Mouse (Mus musculus) macrophage (primary cell): ENCODE data around the gene Acvr1. TPM values are rescaled to one million over a fixed set of nuclear protein-coding genes. Genes with fewer than 3 reads are reported as not detected.

Experiments used
- H3K27ac ChIP-seq: fragments of 350-480 bp; formaldehyde crosslinking; 2 replicates; pipeline ENCODE4 v1.9.0; 2021
- H3K36me3 ChIP-seq: fragments of 350-480 bp; formaldehyde crosslinking; 2 replicates; pipeline ENCODE4 v1.9.0; 2021; ENCODE audit errors: inconsistent target
- H3K4me3 ChIP-seq: fragments of 350-480 bp; formaldehyde crosslinking; 2 replicates; pipeline ENCODE4 v1.9.0; 2021; ENCODE audit errors: inconsistent target
- H3K79me2 ChIP-seq: fragments of 350-480 bp; formaldehyde crosslinking; 2 replicates; pipeline ENCODE4 v1.9.0; 2021; ENCODE audit errors: inconsistent target
- WGBS: methylation state at CpG from one replicate; pipeline ENCODE4 v1.1.7; 2026; ENCODE audit warnings: inconsistent platforms; ENCODE audit not compliant: missing documents; 5-methylcytosine and 5-hydroxymethylcytosine counted together
- polyA plus RNA-seq: library from polyadenylated mRNA; stranded (reverse); fragments of 250-400 nt; gene quantifications from 3 replicates; pipeline ENCODE4 v1.2.4, GENCODE M21; 2018; ENCODE audit warnings: inconsistent platforms

Acvr1 gene
- polyA plus RNA-seq, 1 experiment from 2014 or later: 10.7 TPM

DNA sequence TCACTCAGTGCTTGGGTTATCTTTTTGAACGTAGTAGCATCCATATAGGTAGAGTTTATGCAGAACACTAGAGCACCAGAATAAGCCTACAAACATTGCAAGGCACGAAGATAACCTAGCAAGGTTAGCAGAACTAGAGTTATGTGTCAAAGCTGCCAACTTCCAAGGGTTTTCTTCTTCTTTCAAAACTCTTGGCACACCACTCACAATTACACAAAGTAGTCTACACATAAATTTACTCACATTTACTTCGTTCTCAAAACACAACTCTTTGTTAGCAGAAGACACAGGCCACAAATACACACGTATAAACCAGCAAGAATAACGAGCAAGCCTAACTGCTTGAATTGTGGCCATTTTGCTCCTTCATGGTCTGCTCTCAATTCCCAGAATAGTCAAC lies 23.7 kb downstream of the Acvr1 start:
- WGBS: 96% methylated on average over 5 of the region's 5 CpGs
- Histone ChIP-seq H3K79me2 (peaks cover 100% of the 10 kb centered on the region), H3K4me3 (no peak overlapping the region), H3K27ac (no peak overlapping the region), H3K36me3 (no peaks in the 10 kb centered on the region)

DNA sequence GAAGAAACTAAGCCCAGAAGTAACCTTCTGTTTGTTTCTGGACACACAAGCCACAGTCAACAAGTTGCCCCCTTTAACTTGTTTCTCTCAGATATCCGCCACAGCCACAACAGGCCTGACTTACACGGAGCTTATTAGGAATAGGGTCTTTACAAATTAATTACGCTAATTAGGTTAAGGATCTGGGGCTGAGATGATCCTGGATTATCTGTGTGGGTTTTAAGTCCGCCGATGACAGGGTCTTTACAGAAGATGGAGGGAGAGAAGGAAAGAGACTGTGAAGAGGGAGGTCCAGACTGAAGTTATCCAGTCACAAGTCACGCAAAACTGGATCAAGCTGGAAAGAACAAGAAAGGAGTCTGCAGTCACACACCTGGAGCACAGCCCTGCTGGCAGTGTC lies 28.8 kb downstream of the Acvr1 start:
- WGBS: 97% methylated on average over 6 of the region's 6 CpGs
- H3K79me2 ChIP-seq: peaks cover 49% of the 10 kb centered on the region
- H3K36me3 ChIP-seq: no peaks in the 10 kb centered on the region
- H3K27ac ChIP-seq: no peak overlapping the region
- H3K4me3 ChIP-seq: no peak overlapping the region

DNA sequence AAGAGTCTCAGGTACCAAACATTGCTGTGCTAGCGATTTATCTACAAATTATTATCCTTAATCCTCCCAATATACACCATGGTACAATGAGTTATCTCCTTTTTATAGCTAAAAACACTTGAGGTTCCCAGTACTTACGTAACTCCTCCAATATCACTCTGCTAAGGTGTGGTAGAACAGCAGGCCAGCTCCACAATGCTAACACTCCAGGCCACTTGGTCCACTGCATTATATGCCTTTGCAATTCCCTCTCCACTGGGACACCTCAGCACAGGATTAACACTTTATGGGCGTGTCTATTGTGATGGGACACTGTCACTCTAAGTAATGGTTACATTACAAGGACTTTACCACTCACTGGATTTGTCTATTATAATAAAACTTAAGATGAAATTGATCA lies 30.2 kb downstream of the Acvr1 start:
- Histone ChIP-seq H3K27ac (no peak overlapping the region), H3K36me3 (no peaks in the 10 kb centered on the region), H3K79me2 (peaks cover 47% of the 10 kb centered on the region), H3K4me3 (no peak overlapping the region)
- 84% methylated on average over 3 of the region's 3 CpGs for WGBS

DNA sequence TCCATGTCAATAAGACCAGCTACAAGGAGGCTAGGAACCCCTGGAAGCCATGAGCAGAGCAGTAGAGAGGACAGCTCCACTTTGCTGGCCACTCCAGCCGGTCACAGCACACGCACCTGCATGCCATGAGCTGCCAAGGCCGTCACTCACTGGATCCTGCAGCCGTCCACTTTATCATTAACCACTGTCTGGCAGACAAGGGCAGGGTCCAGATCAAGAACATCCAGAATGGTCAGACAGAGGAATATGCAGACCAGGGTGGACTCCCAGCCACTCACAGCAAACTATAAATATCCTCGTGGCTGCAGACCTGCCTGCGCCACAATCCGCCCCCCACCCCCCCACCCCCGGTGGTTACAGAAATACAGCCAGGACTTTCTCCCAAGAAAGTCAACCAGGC lies 31.7 kb downstream of the Acvr1 start:
- no peak overlapping the region for H3K4me3 ChIP-seq
- peaks cover 47% of the 10 kb centered on the region for H3K79me2 ChIP-seq
- no peaks in the 10 kb centered on the region for H3K36me3 ChIP-seq
- 77% methylated on average over 8 of the region's 8 CpGs for WGBS
- no peak overlapping the region for H3K27ac ChIP-seq

DNA sequence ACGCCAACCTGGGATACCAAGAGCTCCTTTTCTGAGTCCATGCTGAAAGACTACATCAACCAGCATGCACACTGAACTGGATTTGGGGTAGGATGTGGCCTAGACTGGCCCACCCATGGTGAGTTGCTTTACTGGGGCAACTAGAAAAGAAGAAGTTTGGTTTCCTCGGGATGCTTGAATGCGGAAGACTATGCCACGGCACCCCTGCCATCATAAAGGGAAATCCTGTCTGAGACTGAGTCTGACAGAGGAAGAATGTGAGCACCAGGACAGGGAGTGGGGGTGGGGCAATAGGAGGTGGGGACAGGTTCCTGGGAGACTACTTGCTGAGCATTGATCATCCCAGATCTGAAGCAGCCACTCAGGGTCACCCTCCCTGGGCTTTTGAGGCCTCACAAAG lies 32.6 kb downstream of the Acvr1 start:
- peaks cover 47% of the 10 kb centered on the region for H3K79me2 ChIP-seq
- 12% methylated on average over 4 of the region's 4 CpGs for WGBS
- H3K27ac ChIP-seq: peak overlapping the region; percentile 51
- H3K4me3 ChIP-seq: no peak overlapping the region
- no peaks in the 10 kb centered on the region for H3K36me3 ChIP-seq

DNA sequence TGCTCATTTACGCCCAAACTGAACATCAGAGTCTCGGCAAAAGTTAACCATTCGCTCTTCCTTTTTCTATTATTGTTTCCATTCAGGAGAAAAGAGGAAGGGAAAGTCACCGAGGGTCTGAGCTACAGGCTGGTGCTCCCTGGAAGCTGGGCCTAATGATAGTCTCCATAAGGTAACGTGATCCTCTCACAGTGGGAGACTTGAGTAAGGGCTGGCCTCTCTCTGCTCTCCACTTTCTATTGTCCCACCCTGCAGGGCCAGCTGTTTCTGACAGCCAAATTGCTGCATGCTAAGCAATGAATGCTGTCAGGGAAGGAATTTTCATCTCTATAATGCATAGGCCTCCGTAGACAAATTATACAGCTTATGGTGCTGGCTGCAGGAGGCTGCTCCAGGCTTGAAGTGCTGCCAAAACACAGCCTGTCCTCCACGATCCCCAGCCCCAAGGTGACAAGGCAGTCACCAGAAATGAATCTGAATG lies 33.4 kb downstream of the Acvr1 start:
- Histone ChIP-seq H3K27ac (peak overlapping the region; percentile 51), H3K4me3 (no peak overlapping the region), H3K36me3 (no peaks in the 10 kb centered on the region), H3K79me2 (peaks cover 47% of the 10 kb centered on the region)
- 24% methylated on average over 7 of the region's 7 CpGs for WGBS

DNA sequence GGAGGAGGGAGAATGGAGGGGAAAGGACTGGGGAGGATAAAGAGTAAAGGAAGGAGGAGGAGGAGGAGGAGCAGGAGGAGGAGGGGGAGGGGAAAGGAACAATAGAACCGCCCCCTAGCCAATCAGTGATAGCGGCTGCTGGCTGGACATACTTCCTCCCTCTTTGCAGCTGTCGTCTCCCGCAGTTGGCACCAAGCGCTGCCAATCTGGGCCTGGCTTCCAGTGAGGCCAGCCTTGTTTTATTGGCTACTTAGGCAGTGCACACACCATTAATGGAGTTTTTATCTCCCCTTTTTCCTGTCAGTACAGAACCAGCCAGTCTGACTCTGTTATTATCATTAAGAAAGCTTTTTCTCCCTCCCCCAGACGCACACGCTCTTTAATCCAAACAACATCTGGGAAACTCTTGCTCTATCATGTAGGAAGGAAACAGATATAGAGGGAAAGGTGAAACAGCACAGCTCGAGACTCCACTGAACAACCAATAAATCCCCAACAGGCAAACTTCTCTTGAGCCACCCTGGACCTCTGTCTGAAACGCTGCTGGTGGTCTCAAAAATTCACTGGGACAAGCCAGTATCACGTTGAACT lies 34.6 kb downstream of the Acvr1 start:
- WGBS: 78% methylated on average over 10 of the region's 10 CpGs
- Histone ChIP-seq H3K27ac (no peak overlapping the region), H3K79me2 (peaks cover 55% of the 10 kb centered on the region)

DNA sequence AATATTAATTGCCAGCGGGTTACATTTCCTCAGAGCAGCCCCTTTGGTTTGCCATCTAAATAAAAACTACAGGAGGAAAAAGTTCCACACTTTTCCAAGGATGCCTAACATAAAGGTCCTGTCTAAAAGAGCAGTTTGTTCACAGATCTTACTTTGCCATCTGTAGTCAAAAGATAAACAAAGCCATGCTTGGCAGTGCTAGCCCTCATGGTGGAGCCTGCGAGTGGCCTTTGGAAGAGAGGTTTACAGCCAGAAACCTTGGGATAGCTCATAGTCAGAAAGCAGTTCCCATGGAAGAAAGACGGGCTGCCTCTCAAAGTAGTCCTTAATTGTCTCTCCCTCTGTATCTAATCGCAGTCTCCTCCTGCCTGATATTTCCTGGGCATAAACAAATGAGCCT lies 36.4 kb downstream of the Acvr1 start:
- Histone ChIP-seq H3K79me2 (peaks cover 69% of the 10 kb centered on the region), H3K36me3 (no peaks in the 10 kb centered on the region), H3K4me3 (no peak overlapping the region), H3K27ac (no peak overlapping the region)
- WGBS: 100% methylated on average over 4 of the region's 4 CpGs

More for the DNA sequence above, 34.6 kb downstream of the Acvr1 start:
- H3K36me3 ChIP-seq: no peaks in the 10 kb centered on the region
- H3K4me3 ChIP-seq: no peak overlapping the region

DNA sequence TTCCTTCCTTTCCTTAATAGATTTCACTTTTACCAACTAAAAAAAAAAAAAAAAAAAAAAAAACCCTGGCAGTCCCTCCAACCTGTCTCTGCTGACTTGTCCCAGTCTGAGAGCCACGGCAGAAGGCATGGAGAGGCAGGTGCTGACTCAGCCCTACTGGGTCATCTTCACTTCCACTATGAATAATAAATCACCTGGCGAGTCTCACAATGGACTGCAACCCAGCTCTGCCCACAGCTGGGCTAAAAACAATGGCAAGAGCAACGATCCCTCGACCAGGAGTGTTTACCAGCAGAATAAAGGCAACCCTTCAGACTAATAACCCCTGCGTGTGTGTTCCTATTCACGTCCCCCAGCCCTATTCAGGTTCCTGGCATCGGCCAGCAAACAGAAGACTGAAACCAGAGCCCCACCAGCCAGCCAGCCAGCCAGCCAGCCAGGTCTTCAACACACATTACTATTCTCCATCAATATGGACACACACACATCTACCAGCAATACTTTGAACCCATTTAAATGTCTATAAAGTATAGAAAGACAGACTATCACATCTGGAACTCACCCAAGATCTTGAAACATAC lies 37.0 kb downstream of the Acvr1 start:
- Histone ChIP-seq H3K79me2 (peaks cover 74% of the 10 kb centered on the region), H3K4me3 (no peak overlapping the region), H3K36me3 (no peaks in the 10 kb centered on the region), H3K27ac (no peak overlapping the region)
- WGBS: 78% methylated on average over 6 of the region's 7 CpGs

DNA sequence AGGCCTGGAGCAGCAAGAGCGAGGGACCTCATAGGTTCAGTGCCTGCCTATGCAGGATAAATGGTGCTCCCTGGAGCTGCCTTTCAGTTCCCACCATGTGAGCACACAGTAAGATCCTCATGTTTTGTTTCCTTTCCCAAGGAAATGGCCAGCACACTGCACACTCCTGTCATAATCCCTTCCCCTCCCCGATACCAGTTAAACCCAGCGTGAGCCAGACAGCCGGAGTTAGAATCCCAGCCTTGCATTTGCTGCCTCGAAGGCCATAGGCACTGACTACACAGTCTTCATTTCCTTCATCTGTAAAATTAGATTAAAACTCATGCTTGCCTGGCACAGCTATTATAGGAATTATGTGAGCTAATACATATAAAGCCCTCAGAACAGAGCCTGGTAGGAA lies 37.6 kb downstream of the Acvr1 start:
- no peaks in the 10 kb centered on the region for H3K36me3 ChIP-seq
- no peak overlapping the region for H3K27ac ChIP-seq
- 87% methylated on average over 5 of the region's 5 CpGs for WGBS
- H3K79me2 ChIP-seq: peaks cover 80% of the 10 kb centered on the region
- H3K4me3 ChIP-seq: no peak overlapping the region

DNA sequence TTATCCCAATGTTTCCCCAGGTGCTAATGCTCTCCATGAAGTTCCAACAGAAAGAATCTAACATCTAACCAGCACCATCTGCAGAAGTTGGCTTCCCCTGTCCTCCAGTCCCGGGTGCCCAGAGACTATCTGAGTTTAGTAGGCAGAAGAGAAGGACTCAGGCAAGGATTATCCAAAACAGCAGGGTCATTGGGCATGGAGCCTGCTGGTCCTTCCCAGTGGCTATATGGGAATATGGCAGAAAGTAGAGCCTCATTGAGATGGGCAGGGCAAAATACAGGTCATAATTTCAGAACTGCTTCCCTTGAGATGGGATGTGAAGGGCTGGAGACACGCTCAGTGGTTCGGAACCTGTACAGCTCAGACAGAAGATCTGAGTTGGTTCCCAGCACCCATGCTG lies 39.2 kb downstream of the Acvr1 start:
- H3K36me3 ChIP-seq: no peaks in the 10 kb centered on the region
- no peak overlapping the region for H3K4me3 ChIP-seq
- no peak overlapping the region for H3K27ac ChIP-seq
- peaks cover 93% of the 10 kb centered on the region for H3K79me2 ChIP-seq
- 92% methylated on average over 3 of the region's 3 CpGs for WGBS

DNA sequence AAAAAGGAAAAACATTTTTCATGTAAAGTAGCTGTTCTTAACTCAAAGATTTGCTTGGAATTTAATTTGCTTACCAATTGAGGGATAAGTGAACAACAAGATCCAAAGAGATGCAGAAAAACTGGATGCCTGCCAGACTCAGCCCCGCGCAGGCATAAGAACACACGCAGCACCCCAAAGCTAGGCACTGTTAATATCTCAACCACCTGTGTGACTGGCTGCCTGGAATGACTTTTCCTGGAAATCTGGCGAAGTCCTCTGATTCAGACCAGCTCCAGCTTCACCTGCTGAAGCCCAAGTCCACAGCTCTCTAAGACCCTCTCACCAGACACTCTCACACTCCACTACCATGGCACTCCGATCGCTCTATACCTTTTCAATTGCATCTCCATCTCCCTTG lies 42.6 kb downstream of the Acvr1 start:
- Histone ChIP-seq H3K79me2 (peaks cover 81% of the 10 kb centered on the region), H3K36me3 (no peaks in the 10 kb centered on the region), H3K4me3 (no peak overlapping the region), H3K27ac (no peak overlapping the region)
- whole genome bisulfite sequencing: 95% methylated on average over 6 of the region's 6 CpGs

DNA sequence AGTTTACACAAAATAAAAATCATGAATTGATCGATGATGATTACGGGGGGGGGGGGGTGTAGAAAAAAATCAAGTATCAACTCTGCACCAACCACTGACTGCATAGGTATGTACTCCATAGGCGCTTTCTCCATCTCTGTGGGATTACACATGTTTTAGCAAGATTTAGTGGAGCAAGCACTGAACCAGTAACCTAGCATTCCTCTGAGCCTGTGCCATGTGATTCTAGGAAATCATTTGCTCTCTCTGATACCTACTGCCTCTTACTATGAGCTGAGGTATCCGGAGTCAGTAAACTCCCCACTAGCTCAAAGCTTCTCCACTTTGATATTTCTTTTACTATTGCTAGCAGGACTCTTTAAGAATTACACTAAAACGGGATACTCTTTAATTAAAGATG lies 43.1 kb downstream of the Acvr1 start:
- no peak overlapping the region for H3K4me3 ChIP-seq
- WGBS: 94% methylated on average over 5 of the region's 5 CpGs
- H3K36me3 ChIP-seq: no peaks in the 10 kb centered on the region
- H3K27ac ChIP-seq: no peak overlapping the region
- H3K79me2 ChIP-seq: peaks cover 76% of the 10 kb centered on the region

DNA sequence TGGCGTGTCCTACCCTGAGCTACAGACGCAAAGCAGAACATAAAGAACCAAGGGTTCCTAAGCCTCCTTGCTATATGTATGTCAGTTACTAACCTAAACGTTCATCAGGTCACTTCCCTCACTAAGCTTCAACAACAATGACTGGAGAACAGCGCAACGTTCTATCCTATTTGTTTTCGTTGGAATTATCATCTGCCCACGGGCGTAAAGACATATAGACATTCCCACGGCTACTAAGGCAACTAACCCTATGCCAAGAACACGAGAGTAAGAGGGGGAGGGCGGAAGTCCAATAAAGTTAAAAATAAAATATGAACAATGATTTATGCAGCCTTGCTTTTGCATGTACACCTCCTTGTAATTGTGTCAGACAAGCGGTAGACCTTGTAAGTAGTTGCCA lies 43.9 kb downstream of the Acvr1 start:
- WGBS: 94% methylated on average over 12 of the region's 12 CpGs
- Histone ChIP-seq H3K27ac (no peak overlapping the region), H3K79me2 (peaks cover 68% of the 10 kb centered on the region; the same call in 1 of the 2 replicates)

DNA sequence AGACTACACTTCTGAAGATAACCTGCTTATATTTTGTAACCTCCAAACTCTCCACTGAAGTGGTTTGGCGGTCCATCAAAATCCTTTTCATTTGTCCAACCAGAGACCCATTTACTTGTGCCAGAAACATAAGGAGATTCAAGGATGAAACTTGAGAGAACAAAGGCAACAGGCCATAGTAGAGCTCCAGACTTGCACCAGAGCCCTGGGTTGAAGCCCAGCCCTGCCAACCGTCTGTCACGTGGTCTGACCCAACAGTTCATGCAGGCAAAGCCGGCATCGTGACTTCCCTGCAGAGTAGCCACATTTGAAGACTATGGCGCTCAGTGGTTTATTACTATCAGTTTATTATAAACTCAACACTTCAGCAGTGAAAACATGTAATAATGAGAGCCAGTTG lies 45.3 kb downstream of the Acvr1 start:
- Histone ChIP-seq H3K27ac (no peak overlapping the region), H3K36me3 (no peaks in the 10 kb centered on the region), H3K79me2 (peaks cover 55% of the 10 kb centered on the region; the same call in 1 of the 2 replicates), H3K4me3 (no peak overlapping the region)
- 87% methylated on average over 6 of the region's 6 CpGs for WGBS

More for the DNA sequence above, 43.9 kb downstream of the Acvr1 start:
- Histone ChIP-seq H3K4me3 (no peak overlapping the region), H3K36me3 (no peaks in the 10 kb centered on the region)

DNA sequence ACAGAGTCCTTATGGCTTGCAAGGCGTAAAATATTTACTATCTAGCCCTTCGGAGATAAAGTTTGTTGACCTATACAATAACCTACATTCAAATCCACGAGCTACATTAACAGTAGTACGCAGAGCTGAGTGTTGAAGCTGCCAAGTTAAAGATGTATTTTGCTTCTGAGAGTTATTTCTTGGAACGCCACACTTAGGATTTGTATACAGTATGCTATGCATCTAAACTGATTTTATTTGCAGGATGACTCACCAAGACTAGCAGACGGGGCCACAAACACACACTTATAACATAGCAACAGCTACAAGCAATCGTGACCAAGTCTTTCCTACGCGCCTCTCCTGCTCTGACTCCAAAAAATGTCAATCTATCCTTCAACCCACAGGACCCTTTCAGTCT lies 46.2 kb downstream of the Acvr1 start:
- peaks cover 48% of the 10 kb centered on the region; the same call in 1 of the 2 replicates for H3K79me2 ChIP-seq
- no peak overlapping the region for H3K4me3 ChIP-seq
- H3K36me3 ChIP-seq: no peaks in the 10 kb centered on the region
- WGBS: 94% methylated on average over 9 of the region's 9 CpGs
- H3K27ac ChIP-seq: no peak overlapping the region
